Mouse (Mus musculus) layer of hippocampus, adult 2 months (tissue): ENCODE measurements at regions not wholly inside any gene's neighbourhood (a gene's known extent, or its start where the extent isn't known, plus 50 kb on each side); places are given as distances from the start of the nearest gene placed in this dataset.
A peak's percentile ranks its signal among the peaks of the same experiment; 100 is the strongest.
"Not testable (repeated sequence)": the region's sequence is repeated elsewhere in the genome, so short reads cannot be mapped to it uniquely, and the experiment has no call there.

Experiments
- DNase-seq, 2 experiments: peaks; one replicate each; pipeline ENCODE4 v3.0.0; 2022; ENCODE audit warnings: low spot score in 2 of 2
- H3K27ac ChIP-seq: fragments of 200-600 bp; 2 replicates; pipeline ENCODE4 v1.8.1; 2022
- H3K4me3 ChIP-seq: fragments of 200-600 bp; 2 replicates; pipeline ENCODE4 v1.8.1; 2022; ENCODE audit warnings: mild to moderate bottlenecking
- CTCF ChIP-seq: fragments of 200-600 bp; conservative IDR thresholded peaks from 2 replicates; pipeline ENCODE4 v1.8.1; 2022; ENCODE audit warnings: antibody characterized with exemption, mild to moderate bottlenecking, moderate library complexity

DNA sequence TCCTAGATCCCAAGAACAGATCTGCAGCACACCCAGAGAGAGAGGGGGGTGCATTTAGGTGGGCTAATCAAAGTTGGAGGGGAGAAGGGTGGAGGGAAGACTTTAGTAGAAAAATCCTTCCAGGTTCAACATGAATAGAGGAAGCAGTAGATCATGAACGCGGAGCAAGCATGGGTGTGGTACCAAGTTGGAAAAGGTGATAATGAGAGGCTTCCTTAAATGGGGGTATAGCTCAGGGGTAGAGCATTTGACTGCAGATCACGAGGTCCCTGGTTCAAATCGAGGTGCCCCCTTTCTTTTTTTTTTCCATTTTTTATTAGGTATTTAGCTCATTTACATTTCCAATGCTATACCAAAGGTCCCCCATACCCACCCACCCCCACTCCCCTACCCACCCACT is 54.0 kb upstream of the Krba1 start:
- not testable (repeated sequence) for H3K27ac ChIP-seq, H3K4me3 ChIP-seq, DNase-seq

- H3K27ac ChIP-seq, DNase-seq, H3K4me3 ChIP-seq: not testable (repeated sequence)
These were observed 58.4 kb upstream of the Krba1 start for GRCm38 (mm10) chr6:48336964-48337363.

- no peak overlapping the region for H3K4me3 ChIP-seq
- no peak overlapping the region for H3K27ac ChIP-seq
- no peak for TF ChIP-seq CTCF
- DNase-seq = no peak
These were observed 107.4 kb upstream of the Krba1 start for GRCm38 (mm10) chr6:48288011-48288410.

DNA sequence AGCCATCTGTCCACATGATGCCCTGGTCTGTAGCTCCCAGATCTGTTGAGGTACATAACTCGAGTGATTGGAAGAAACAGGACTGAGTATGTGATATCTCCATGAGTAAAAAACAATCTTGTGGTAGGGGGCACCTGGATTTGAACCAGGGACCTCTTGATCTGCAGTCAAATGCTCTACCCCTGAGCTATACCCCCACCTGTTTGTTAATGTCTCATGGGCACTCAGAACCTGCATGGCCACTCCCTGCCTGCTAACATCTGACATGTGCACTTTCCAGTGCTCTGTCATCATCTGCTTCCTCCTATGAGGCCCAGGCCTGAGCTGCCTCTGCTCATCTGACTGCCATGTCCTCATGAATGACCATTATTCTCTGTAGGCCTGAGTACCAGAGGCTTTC is 115.7 kb upstream of the Krba1 start:
- not testable (repeated sequence) for DNase-seq, H3K27ac ChIP-seq, H3K4me3 ChIP-seq

GRCm38 (mm10) chr6:48261563-48261962 is 133.8 kb upstream of the Krba1 start:
- H3K4me3 ChIP-seq, DNase-seq, H3K27ac ChIP-seq: not testable (repeated sequence)

DNA sequence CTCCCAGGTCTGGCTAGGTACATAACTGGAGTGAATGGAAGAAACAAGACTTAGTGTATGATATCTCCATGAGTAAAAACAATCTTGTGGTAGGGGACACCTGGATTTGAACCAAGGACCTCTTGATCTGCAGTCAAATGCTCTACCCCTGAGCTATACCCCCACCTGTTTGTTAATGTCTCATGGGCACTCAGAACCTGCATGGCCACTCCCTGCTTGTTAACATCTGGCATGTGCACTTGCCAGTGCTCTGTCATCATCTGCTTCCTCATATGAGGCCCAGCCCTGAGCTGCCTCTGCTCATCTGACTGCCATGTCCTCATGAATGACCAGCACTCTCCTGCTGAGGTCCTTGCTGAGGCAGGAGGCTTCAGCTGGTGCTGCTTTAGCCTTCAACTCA is 142.4 kb upstream of the Krba1 start:
- H3K4me3 ChIP-seq, H3K27ac ChIP-seq, DNase-seq: not testable (repeated sequence)

GRCm38 (mm10) chr6:48251954-48252353 is 143.4 kb upstream of the Krba1 start:
- Histone ChIP-seq H3K4me3 (no peak overlapping the region), H3K27ac (no peak overlapping the region)
- no peak for TF ChIP-seq CTCF
- no peak for DNase-seq

- not testable (repeated sequence) for H3K27ac ChIP-seq, DNase-seq, H3K4me3 ChIP-seq
These were observed 151.2 kb upstream of the Krba1 start for GRCm38 (mm10) chr6:48244191-48244590.

GRCm38 (mm10) chr6:48227431-48227830 is 141.0 kb upstream of the Zfp746 start:
- H3K4me3 ChIP-seq = no peak overlapping the region
- no peak for TF ChIP-seq CTCF
- H3K27ac ChIP-seq = no peak overlapping the region
- DNase-seq = no peak

- no peak overlapping the region for H3K27ac ChIP-seq
- DNase-seq = no peak
- no peak overlapping the region for H3K4me3 ChIP-seq
- TF ChIP-seq CTCF = no peak
These were observed 137.8 kb upstream of the Zfp746 start for GRCm38 (mm10) chr6:48224206-48224605.

- TF ChIP-seq CTCF = no peak
- no peak for DNase-seq
- no peak overlapping the region for H3K27ac ChIP-seq
- no peak overlapping the region for H3K4me3 ChIP-seq
These were observed 136.6 kb upstream of the Zfp746 start for GRCm38 (mm10) chr6:48222971-48223370.

DNA sequence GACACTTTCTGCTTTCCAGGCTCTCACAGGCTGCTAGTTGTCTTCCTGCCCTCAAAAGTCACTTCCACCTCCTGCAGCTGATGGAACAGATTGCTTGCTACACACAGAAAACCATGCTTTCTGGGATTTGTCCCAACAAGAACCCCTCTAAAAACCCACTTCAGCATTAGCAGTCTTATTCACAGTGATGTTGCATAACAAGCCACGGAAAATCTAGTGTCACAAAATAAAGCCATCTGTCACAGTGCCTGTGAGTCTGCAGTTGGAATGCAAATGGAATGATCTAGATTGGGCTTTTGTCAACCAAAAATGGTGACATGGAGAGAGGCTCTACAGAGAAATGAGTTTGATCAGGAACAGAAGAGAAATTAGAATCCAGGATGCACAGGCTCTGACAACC is 135.4 kb upstream of the Zfp746 start:
- H3K27ac ChIP-seq, H3K4me3 ChIP-seq: not testable (repeated sequence)
- DNase-seq = peak; percentile 69 to 90

GRCm38 (mm10) chr6:48215212-48215611 is 128.8 kb upstream of the Zfp746 start:
- no peak for TF ChIP-seq CTCF
- no peak for DNase-seq

GRCm38 (mm10) chr6:48209739-48210138 is 123.3 kb upstream of the Zfp746 start:
- no peak for DNase-seq
- no peak overlapping the region for H3K4me3 ChIP-seq
- TF ChIP-seq CTCF = no peak
- H3K27ac ChIP-seq = no peak overlapping the region

More at GRCm38 (mm10) chr6:48215212-48215611, 128.8 kb upstream of the Zfp746 start:
- Histone ChIP-seq H3K27ac (no peak overlapping the region), H3K4me3 (no peak overlapping the region)

- no peak overlapping the region for H3K27ac ChIP-seq
- no peak overlapping the region for H3K4me3 ChIP-seq
- TF ChIP-seq CTCF = no peak
- peak in 1 of 2 experiments; percentile 29 for DNase-seq
These were observed 122.7 kb upstream of the Zfp746 start for GRCm38 (mm10) chr6:48209103-48209502.

- no peak for DNase-seq
- Histone ChIP-seq H3K27ac (no peak overlapping the region), H3K4me3 (no peak overlapping the region)
- peak; percentile 36 for TF ChIP-seq CTCF
These were observed 119.3 kb upstream of the Zfp746 start for GRCm38 (mm10) chr6:48205722-48206121.
